Mouse (Mus musculus): ENCODE data around the gene Kpnb1.

- TF ChIP-seq POLR2A (IDR thresholded peaks at IDR 0.05; ENCODE audit: borderline replicate concordance, extremely low read depth, insufficient read depth, insufficient read length, poor library complexity, severe bottlenecking) = no peak
- TF ChIP-seq CTCF (IDR thresholded peaks at IDR 0.05; ENCODE audit: borderline replicate concordance, extremely low read depth, insufficient read depth, insufficient read length) = no peak
Measured at GRCm38 (mm10) chr11:97120221-97120620, 67.5 kb downstream of the Kpnb1 start.
